Mouse (Mus musculus) Muller cell, postnatal 12 days (primary cell): ENCODE data around the gene H2-Q7.
"Not testable (repeated sequence)": the region's sequence is repeated elsewhere in the genome, so short reads cannot be mapped to it uniquely, and the experiment has no call there.

Experiments
- DNase-seq: peaks from one replicate; pipeline ENCODE4 v3.0.0-alpha.2; 2015; ENCODE audit errors: inconsistent ontology term

The H2-Q7 gene

DNA sequence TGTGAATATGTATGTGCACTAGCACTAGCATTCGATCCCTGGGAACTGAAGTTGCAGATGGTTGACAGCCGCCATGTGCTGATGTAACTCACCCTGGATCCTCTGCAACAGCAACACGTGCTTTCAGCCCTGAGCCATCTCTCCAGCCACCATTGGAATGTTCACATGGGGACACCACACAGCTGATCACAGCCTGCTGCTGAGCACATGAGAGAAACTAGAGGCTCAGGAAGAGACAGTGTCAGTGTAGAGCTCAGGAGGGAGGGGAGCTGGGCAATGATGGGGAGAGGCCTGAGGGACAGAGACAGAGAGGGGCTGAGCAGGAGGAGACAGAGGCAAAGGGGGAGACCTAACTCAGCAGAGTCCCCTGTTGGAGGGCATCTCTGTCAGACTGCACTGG, 3.4 kb upstream of the H2-Q7 start:
- not testable (repeated sequence) for DNase-seq

DNA sequence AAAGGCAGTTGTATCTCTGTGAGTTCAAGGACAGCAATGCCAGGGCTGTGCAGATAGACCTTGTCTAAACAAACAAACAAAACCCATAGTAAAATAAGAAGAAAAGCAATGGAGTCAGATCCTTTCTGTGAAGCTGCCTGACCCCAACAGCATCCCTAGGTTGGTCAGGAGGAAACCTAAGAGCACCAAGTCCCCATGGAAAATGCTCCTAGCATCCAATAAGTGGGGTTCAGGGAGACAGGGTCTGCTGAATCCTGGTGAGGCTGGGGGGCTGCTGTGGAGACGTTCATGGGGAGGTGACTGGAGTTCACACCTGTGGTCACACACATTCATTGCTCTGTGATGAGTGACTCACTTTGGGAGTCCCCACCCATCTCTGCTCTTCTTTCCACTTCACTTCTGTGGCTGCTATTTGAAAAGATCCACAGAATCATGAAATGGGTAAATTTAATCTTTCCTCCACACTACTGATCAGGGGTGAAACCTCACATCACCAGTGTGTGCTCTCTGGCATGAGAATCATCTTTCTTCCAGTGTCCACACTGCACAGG, 1.5 kb upstream of the H2-Q7 start:
- not testable (repeated sequence) for DNase-seq

DNA sequence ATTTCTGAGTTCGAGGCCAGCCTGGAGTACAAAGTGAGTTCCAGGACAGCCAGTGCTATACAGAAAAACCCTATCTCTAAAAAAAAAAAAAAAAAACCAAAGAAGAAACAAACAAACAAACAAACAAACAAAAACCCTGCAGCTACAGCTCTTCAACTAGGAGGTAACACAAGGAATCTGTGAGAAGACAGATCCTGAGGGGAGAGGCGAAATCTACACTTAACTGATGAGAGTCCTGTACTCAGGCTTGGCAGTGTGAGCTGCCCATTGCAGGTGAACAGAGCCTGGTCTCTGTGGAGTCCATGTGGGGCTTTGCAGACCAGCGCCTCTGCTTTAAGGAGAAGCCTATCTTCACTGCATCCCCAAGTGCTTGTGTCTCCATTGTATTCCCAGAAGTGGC, 560 bp upstream of the H2-Q7 start:
- not testable (repeated sequence) for DNase-seq

DNA sequence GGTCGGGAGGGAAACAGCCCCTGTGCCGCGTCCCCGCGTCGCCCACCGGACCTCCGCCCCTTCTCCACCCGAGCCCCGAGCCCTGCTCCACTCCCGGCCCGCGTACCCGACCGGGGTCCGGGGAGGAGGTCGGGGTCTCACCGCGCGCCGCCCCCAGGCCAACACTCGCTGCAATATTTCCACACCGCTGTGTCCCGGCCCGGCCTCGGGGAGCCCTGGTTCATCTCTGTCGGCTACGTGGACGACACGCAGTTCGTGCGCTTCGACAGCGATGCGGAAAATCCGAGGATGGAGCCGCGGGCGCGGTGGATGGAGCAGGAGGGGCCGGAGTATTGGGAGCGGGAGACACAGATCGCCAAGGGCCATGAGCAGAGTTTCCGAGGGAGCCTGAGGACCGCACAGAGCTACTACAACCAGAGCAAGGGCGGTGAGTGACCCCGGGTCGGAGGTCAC, 366 bp downstream of the H2-Q7 start:
- peak; percentile 43 for DNase-seq

DNA sequence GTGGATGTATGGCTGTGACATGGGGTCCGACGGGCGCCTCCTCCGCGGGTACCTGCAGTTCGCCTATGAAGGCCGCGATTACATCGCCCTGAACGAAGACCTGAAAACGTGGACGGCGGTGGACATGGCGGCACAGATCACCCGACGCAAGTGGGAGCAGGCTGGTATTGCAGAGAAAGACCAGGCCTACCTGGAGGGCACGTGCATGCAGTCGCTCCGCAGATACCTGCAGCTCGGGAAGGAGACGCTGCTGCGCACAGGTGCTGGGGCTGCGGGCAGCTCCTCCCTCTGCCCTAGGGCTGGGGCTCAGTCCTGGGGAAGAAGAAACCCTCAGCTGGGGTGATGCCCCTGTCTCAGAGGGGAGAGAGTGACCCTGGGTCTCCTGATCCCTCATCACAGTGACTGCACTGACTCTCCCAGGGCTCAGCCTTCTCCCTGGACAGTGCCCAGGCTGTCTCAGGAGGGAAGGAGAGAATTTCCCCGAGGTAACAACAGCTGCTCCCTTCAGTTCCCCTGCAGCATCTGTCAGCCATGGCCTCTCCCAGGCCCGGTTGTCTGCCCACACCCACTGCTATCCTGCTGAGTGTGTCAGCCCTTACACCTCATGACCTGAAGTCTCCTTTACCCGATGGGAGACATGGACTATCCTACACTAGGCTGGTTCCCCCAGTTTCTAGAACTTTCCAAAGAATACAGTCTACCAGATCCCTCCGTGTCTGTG, 1.1 kb downstream of the H2-Q7 start:
- DNase-seq: not testable (repeated sequence)

DNA sequence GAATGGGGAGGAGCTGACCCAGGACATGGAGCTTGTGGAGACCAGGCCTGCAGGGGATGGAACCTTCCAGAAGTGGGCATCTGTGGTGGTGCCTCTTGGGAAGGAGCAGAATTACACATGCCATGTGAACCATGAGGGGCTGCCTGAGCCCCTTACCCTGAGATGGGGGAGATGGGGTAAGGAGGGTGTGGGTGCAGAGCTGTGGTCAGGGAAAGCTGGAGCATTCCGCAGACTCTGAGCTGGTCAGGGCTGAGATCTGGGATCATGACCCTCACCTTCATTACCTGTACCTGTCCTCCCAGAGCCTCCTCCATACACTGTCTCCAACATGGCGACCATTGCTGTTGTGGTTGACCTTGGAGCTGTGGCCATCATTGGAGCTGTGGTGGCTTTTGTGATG, 3.4 kb downstream of the H2-Q7 start:
- not testable (repeated sequence) for DNase-seq

DNA sequence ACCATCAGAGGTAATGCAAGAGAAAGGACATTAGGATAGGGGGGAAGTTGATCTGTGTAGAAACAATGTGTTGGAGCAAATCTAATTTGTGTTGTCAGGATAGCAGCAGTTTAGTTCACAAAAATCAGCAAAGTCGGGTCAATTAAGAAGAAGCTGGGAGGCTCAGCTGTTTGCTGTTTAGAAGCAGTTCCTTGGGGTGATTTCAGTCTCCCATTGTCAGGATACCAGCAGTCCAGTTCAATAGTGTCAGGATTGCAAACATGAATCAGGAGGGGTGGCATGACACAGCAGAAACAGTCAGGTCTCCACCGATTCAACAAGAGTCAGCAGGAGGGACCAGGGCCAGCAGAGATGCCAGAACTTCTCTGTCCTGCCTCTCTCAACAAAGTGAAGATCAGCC, 5.6 kb downstream of the H2-Q7 start:
- DNase-seq: not testable (repeated sequence)

DNA sequence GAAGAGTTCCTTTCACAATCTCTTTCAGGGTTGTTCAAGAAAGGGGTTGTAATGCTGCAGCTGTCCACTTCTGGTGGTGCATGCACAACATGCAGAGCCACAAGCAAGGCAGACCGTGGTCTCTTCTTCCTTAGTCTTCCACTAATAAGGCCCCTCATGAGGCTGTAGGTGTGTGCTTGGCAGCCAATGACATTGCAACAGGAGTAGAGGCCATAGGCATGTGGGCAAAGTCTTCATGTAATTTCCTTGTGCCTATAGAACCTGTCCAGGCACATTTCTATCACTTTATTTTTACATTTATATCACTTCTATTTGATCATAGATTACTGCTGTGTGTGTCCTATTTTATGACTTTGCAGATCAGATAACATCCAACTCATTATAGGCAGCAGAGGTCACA, 19.3 kb downstream of the H2-Q7 start:
- not testable (repeated sequence) for DNase-seq

DNA sequence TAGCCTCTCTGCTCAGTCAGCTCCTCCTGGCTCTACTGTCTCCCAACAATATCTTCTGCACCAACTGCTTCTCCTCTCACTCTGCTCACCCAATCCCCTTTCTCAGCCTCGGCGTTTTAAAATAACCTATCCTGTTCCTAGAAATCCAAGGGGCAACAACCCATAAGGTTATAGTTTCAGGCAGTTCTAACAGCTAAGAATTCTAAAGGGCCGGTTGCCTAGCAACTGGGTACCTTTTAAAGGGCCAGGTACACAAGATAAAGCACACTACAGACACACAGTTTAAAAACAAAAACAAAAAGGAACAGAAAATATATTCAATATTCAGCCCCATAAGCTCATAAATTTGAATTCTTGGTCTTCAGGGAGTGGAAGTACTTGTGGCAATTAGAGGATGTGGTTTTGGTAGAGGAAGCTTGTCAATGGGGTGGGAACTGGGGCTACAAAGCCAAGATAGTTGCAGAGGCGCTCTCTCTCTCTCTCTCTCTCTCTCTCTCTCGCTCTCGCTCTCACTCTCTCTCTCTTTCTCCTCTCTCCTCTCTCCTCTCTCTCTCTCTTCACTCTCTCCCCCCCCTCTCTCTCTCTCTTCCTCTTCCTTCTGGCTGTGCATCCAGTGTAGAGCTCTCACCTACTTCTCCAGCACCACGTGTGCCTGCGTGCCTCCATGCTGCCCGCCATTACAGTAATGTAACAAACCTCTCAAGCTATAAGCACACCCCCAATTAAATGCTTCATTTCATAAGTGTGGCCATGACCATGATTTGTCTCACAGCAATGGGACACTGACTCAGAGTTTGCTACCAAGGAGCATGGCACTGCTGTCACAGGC, 21.8 kb downstream of the H2-Q7 start:
- DNase-seq: not testable (repeated sequence)

DNA sequence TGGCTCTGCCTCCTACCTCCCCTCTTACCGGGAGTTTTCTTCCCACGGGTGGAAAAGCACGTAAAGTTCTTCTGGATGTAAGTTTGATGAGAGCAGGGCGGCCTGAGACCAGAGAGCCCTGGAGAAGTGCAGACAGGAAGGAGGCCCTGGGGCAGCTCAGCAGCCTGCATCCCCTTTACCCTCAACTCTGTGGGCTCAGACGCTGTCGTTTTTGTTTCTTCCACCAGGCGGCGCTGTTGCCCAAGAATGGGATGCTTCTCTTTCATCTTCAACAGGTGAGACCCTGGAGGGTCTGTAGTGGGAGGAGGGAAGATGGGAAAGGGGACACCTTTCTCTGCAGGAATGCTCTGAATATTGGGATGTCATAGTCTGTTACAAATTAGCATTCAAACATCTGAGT, 26.7 kb downstream of the H2-Q7 start:
- not testable (repeated sequence) for DNase-seq

DNA sequence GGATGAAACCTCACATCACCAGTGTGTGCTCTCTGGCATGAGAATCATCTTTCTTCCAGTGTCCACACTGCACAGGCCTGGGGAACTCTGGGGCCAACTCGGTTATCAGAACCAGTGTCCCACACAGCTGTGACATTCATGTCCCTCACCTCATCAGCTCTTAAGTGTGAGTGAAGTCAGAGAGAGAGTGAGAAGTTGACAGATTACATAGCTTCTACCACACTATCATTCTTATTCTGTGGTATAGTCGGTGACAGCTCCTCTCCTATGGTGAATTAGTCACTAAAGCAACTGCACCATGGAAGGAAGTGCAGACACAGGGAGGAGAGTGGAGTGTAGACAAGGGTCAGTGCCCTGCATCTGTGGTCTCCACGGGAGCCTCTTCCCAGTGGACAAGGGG, 30.0 kb downstream of the H2-Q7 start:
- not testable (repeated sequence) for DNase-seq

DNA sequence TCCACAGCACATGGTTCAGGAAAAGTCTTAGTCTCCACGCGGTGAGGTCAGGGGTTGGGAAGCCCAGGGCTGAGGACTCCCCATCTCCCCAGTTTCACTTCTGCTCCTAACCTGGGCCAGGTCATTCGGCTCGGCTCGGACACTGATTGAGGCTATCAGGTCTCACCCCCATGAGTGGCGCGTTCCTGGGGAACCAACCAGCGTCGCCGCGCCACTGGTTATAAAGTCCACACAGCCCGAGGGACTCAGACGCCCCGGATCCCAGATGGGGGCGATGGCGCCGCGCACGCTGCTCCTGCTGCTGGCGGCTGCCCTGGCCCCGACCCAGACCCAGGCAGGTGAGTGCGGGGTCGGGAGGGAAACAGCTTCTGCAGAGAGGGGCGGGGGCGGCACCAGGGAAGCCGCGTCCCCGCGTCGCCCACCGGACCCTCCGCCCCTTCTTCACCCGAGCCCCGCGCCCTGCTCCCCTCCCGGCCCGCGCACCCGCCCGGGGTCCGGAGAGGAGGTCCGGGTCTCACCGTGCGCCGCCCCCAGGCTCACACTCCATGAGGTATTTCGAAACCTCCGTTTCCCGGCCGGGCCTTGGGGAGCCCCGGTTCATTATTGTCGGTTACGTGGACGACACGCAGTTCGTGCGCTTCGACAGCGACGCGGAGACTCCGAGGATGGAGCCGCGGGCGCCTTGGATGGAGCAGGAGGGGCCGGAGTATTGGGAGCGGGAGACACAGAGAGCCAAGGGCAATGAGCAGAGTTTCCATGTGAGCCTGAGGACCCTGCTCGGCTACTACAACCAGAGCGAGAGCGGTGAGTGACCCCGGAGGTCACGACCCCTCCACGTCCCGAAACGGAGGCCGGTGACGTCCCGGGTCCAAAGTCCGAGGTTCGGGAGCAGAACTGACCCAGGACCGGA, 31.1 kb downstream of the H2-Q7 start, which contains the start of gene H2-Q10:
Gene H2-Q10 (plus strand): TSS at position 248 of the 910 bp plus-strand sequence.
- no peak for DNase-seq

DNA sequence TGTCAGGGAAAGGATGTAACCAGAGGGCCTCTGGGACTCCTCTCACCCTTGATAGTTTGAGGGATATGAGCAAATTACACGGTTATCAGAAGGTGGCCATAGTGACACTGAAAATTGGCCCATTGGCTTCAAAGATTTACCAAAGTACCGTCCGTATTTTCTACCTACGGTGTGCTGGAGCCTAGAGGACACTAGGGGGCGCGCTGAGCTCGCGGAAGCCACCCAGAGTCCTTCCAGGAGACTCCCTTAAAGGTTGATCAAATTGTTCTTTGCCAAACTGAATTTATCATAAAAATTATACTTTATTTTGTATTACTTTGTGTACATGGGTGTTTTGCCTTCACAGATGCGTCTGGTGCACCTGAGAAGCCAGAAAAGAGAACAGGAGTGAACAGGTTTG, 45.1 kb downstream of the H2-Q7 start:
- peak; percentile 53 for DNase-seq

DNA sequence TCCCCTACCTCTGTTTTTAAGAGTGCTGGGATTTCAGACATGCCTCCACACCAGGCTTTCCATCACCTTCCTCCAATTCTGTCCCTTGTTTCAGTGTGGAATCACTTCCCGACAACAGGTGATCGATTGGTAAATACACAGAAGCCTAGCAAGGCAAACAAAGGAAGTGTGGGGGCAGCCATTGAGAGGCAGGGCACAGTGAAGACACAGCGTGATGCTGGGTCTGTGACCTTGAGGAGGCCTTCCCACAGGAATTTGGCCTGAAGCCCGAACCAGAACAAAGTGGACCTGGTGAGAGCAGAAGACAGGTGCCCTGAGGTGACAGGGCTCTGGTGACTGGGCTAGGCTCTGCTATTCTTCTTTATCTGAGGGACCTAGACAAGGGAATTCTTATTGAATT, 46.7 kb downstream of the H2-Q7 start:
- peak; percentile 53 for DNase-seq

DNA sequence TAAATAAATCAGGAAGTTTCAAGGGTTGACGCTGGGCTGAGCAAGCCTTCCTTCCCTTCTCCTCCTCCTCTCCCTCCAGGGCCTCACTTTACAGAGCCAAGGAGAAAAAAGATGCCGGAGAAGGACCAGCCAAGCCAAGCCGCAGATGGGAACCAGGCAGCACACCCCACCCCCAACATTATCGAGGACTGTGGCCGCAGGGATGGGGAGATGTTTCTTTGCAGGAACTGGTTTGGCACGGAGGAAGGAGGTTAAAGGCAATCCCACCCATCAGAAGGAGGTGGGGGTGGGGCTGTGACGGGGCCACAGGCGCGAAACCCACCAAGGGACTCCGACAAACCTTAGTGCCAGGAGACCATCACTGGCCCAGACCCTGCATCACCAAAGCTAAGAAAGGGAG, 47.8 kb downstream of the H2-Q7 start:
- no peak for DNase-seq

DNA sequence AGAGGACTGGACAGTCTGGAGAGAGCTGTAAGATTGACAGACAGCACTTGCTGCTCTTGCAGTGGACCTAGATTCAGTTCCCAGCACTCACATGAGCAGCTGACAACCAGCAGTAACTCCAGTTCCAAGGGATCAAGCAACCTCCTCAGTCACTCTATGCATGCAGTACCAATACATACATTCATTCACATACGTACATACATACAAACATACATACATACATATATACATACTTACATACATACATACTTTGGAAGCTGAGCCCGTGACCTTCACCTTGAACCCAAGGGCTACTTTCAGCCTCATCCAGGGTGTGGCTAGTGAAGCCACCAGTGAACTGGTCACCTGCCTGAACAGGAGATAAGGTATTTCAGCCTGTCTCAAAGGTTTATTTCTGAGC, 49.1 kb downstream of the H2-Q7 start:
- no peak for DNase-seq

DNA sequence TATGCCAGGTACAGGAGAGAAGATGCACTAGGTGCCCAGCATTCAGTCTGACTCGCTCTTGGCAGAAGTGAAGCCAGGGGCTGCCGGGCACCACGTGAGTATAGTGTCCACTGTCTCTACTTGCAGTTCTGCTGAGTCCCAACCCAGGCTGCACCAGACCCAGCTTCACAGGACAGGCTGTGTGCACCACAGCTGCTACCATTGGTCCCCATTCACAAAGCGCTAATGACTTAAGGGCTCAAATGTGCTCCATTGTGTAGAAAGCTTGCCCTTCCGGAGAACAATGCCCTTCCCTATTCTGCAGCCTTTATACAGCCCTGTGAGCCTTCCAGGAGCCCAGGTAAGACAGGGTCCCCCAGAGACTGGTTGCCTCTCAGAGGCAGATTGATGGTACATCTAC, 51.4 kb downstream of the H2-Q7 start:
- no peak for DNase-seq
